Mouse (Mus musculus): ENCODE measurements around the gene Olfr235.
"Not testable (repeated sequence)": the region's sequence is repeated elsewhere in the genome, so short reads cannot be mapped to it uniquely, and the experiment has no call there.

Olfr235 gene

GRCm38 (mm10) chr19:12260732-12261131, at the start of gene Olfr235:
TSS of gene Olfr235 (plus strand) at chr19:12261032.
- no peak for DNase-seq (ENCODE audit: low read depth, low spot score)

- DNase-seq (ENCODE audit: low read depth, low spot score) = not testable (repeated sequence)
Measured at GRCm38 (mm10) chr19:12232496-12232895, 28.3 kb upstream of the Olfr235 start, which contains the start of gene Olfr1432. TSS of gene Olfr1432 (minus strand) at chr19:12232596.

- DNase-seq (ENCODE audit: low read depth, low spot score) = no peak
Measured at GRCm38 (mm10) chr19:12241559-12241958, 19.3 kb upstream of the Olfr235 start, which contains the start of gene Olfr262. TSS of gene Olfr262 (minus strand) at chr19:12241659.

- DNase-seq (ENCODE audit: low read depth, low spot score) = no peak
Measured at GRCm38 (mm10) chr19:12279554-12279953, 18.7 kb downstream of the Olfr235 start, which contains the start of gene Olfr1434. TSS of gene Olfr1434 (plus strand) at chr19:12279854.

GRCm38 (mm10) chr19:12292979-12293378, 32.1 kb downstream of the Olfr235 start:
- no peak for DNase-seq (ENCODE audit: low read depth, low spot score)

- DNase-seq (ENCODE audit: low read depth, low spot score) = not testable (repeated sequence)
Measured at GRCm38 (mm10) chr19:12299030-12299429, 38.2 kb downstream of the Olfr235 start, which contains the start of gene Olfr1436. TSS of gene Olfr1436 (minus strand) at chr19:12299130.

All from mesoderm, embryonic 11.5 days (tissue).